Mouse (Mus musculus): Measurements from ENCODE around the gene Padi4.

DNA sequence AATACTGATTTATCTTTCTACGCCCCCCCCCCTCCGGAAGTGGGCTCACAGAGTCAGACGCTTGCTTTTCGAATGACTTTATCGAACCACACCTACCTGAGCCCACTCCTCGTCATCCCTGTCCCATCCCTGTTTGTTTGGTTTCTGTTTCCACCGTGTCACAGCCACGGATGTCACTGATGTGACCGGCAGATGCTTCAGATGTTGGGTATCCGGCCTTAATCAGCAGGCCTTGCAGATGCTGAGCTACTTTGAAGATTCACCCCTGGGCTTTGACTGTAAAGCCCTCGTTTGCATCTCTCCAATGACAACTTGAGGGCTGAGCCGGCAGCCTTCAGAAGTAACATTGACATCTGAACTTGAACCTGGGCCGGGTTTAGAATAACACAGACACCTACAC lies 2.6 kb upstream of the Padi4 start:
- TF ChIP-seq CTCF (IDR thresholded peaks at IDR 0.05; ENCODE audit: low read depth, low read length) (no peak), EP300 (IDR thresholded peaks at IDR 0.05; ENCODE audit: insufficient read depth, low read depth, low read length) (no peak), POLR2A (IDR thresholded peaks at IDR 0.05; ENCODE audit: insufficient read depth, low read length) (no peak)
